Mouse (Mus musculus) MEL (cell line): ENCODE results near the gene Gcnt4. TPM values are rescaled to one million over a fixed set of nuclear protein-coding genes. Genes with fewer than 3 reads are reported as not detected.
"Not testable (repeated sequence)": the region's sequence is repeated elsewhere in the genome, so short reads cannot be mapped to it uniquely, and the experiment has no call there.

Experiments
- DNase-seq: peaks from one replicate; pipeline ENCODE4 v3.0.0; 2011; ENCODE audit warnings: low read depth, low spot score
- H3K27ac ChIP-seq: 2 replicates; pipeline ENCODE4 v1.5.1; 2012; ENCODE audit warnings: low read depth, mild to moderate bottlenecking, control low read depth, low read length, moderate library complexity; ENCODE audit not compliant: control insufficient read depth
- H3K27me3 ChIP-seq, 2 experiments: fragments of 150-350 bp in 1 of 2; sonication (generic) in 1 of 2; 2 replicates each; pipeline ENCODE4 v1.6.1; 2012; ENCODE audit warnings: low read length in 2 of 2, mild to moderate bottlenecking in 2 of 2, improper control_type of control experiment in 1 of 2, moderate library complexity in 1 of 2; ENCODE audit not compliant: insufficient read depth in 2 of 2, control insufficient read depth in 1 of 2
- H3K36me3 ChIP-seq, 2 experiments: 2 replicates each; pipeline ENCODE4 v1.6.1; 2012 to 2014; ENCODE audit warnings: low read length in 2 of 2, improper control_type of control experiment in 1 of 2, inconsistent platforms in 1 of 2, mild to moderate bottlenecking in 1 of 2; ENCODE audit not compliant: insufficient read depth in 2 of 2, control insufficient read depth in 1 of 2
- H3K4me1 ChIP-seq, 2 experiments: fragments of 150-350 bp in 1 of 2; sonication (generic) in 1 of 2; 2 replicates each; pipeline ENCODE4 v1.6.1; 2012; ENCODE audit warnings: low read length in 2 of 2, improper control_type of control experiment in 1 of 2, mild to moderate bottlenecking in 1 of 2; ENCODE audit not compliant: insufficient read depth in 2 of 2, control insufficient read depth in 1 of 2
- H3K4me3 ChIP-seq, 2 experiments: fragments of 150-350 bp in 1 of 2; sonication (generic) in 1 of 2; 2 replicates each; pipeline ENCODE4 v1.5.1; 2012; ENCODE audit warnings: low read depth in 2 of 2, low read length in 2 of 2, mild to moderate bottlenecking in 2 of 2, moderate library complexity in 2 of 2, control low read depth in 1 of 2, improper control_type of control experiment in 1 of 2; ENCODE audit not compliant: control insufficient read depth in 1 of 2, insufficient read depth in 1 of 2
- H3K79me2 ChIP-seq: 2 replicates; pipeline ENCODE4 v1.6.1; 2012; ENCODE audit warnings: mild to moderate bottlenecking, low read length, moderate library complexity; ENCODE audit not compliant: control insufficient read depth, poor library complexity, insufficient read depth
- H3K9ac ChIP-seq: 2 replicates; pipeline ENCODE4 v1.6.1; 2012; ENCODE audit warnings: low read depth, mild to moderate bottlenecking, control low read depth, low read length, moderate library complexity; ENCODE audit not compliant: control insufficient read depth, poor library complexity, severe bottlenecking
- H3K9me3 ChIP-seq: fragments of 150-350 bp; sonication (generic); replicated peaks from 2 replicates; pipeline ENCODE4 v1.6.1; 2012; ENCODE audit warnings: mild to moderate bottlenecking, low read length, improper control_type of control experiment, moderate library complexity; ENCODE audit not compliant: insufficient read depth
- BHLHE40 ChIP-seq: IDR thresholded peaks from 2 replicates; pipeline ENCODE4 v1.6.1; 2012; ENCODE audit warnings: low read depth, mild to moderate bottlenecking, inconsistent platforms, low read length, improper control_type of control experiment, borderline replicate concordance
- CHD1 ChIP-seq: IDR thresholded peaks from 2 replicates; pipeline ENCODE4 v1.6.1; 2012; ENCODE audit warnings: low read depth, mild to moderate bottlenecking, inconsistent platforms, low read length, improper control_type of control experiment
- CHD2 ChIP-seq: IDR thresholded peaks from 2 replicates; pipeline ENCODE4 v1.6.1; 2011; ENCODE audit warnings: low read length, improper control_type of control experiment
- CTCF ChIP-seq, 3 experiments: IDR thresholded peaks in 2 of 3; conservative IDR thresholded peaks in 1 of 3; 2 replicates each; pipeline ENCODE4 v1.5.1; 2011 to 2012; ENCODE audit warnings: low read length in 3 of 3, low read depth in 2 of 3, mild to moderate bottlenecking in 2 of 3, improper control_type of control experiment in 1 of 3, inconsistent platforms in 1 of 3, mixed read lengths in 1 of 3, moderate library complexity in 1 of 3; ENCODE audit not compliant: control insufficient read depth in 1 of 3, insufficient read depth in 1 of 3, poor library complexity in 1 of 3, severe bottlenecking in 1 of 3
- E2F4 ChIP-seq: IDR thresholded peaks from 2 replicates; pipeline ENCODE4 v1.6.1; 2011; ENCODE audit warnings: low read depth, low read length, improper control_type of control experiment, borderline replicate concordance
- ETS1 ChIP-seq: IDR thresholded peaks from 2 replicates; pipeline ENCODE4 v1.6.1; 2012; ENCODE audit warnings: low read depth, mild to moderate bottlenecking, inconsistent platforms, low read length, improper control_type of control experiment, moderate library complexity
- GABPA ChIP-seq: IDR thresholded peaks from 2 replicates; pipeline ENCODE4 v1.6.1; 2012; ENCODE audit warnings: low read depth, mild to moderate bottlenecking, inconsistent platforms, low read length, improper control_type of control experiment, moderate library complexity
- HCFC1 ChIP-seq: IDR thresholded peaks from 2 replicates; pipeline ENCODE4 v1.6.1; 2012; ENCODE audit warnings: low read depth, mild to moderate bottlenecking, inconsistent platforms, low read length, improper control_type of control experiment, moderate library complexity
- JUND ChIP-seq: IDR thresholded peaks from 2 replicates; pipeline ENCODE4 v1.6.1; 2011; ENCODE audit warnings: low read depth, mild to moderate bottlenecking, improper control_type of control experiment, low read length
- MAX ChIP-seq: IDR thresholded peaks from 2 replicates; pipeline ENCODE4 v1.6.1; 2011; ENCODE audit warnings: low read length, improper control_type of control experiment
- MEF2A ChIP-seq: IDR thresholded peaks from 2 replicates; pipeline ENCODE4 v1.6.1; 2014; ENCODE audit warnings: low read depth, mild to moderate bottlenecking, inconsistent platforms, low read length, improper control_type of control experiment; ENCODE audit not compliant: poor library complexity, insufficient replicate concordance, severe bottlenecking; ENCODE audit errors: extremely low read depth
- MXI1 ChIP-seq: IDR thresholded peaks from 2 replicates; pipeline ENCODE4 v1.6.1; 2011; ENCODE audit warnings: mild to moderate bottlenecking, low read depth, low read length, improper control_type of control experiment
- MYB ChIP-seq: IDR thresholded peaks from 2 replicates; pipeline ENCODE4 v1.6.1; 2011; ENCODE audit warnings: mild to moderate bottlenecking, low read depth, low read length, improper control_type of control experiment
- MYC ChIP-seq: IDR thresholded peaks from 2 replicates; pipeline ENCODE4 v1.6.1; 2011; ENCODE audit warnings: low read depth, mild to moderate bottlenecking, low read length, improper control_type of control experiment, moderate library complexity
- NRF1 ChIP-seq: IDR thresholded peaks from 2 replicates; pipeline ENCODE4 v1.6.1; 2014; ENCODE audit warnings: low read depth, mild to moderate bottlenecking, inconsistent platforms, low read length, improper control_type of control experiment, moderate library complexity; ENCODE audit not compliant: poor library complexity, insufficient read depth, severe bottlenecking
- RCOR1 ChIP-seq: IDR thresholded peaks from 2 replicates; pipeline ENCODE4 v1.6.1; 2012; ENCODE audit warnings: low read depth, mild to moderate bottlenecking, inconsistent platforms, low read length, improper control_type of control experiment
- SIN3A ChIP-seq: IDR thresholded peaks from 2 replicates; pipeline ENCODE4 v1.6.1; 2012; ENCODE audit warnings: low read length, improper control_type of control experiment, inconsistent platforms
- TAL1 ChIP-seq: IDR thresholded peaks from 2 replicates; pipeline ENCODE4 v1.6.1; 2012; ENCODE audit warnings: mild to moderate bottlenecking, inconsistent platforms, low read length, moderate library complexity, mixed read lengths
- TCF12 ChIP-seq: IDR thresholded peaks from 2 replicates; pipeline ENCODE4 v1.6.1; 2014; ENCODE audit warnings: low read depth, mild to moderate bottlenecking, inconsistent platforms, low read length, improper control_type of control experiment, moderate library complexity
- ZC3H11A ChIP-seq: IDR thresholded peaks from 2 replicates; pipeline ENCODE4 v1.6.1; 2012; ENCODE audit warnings: low read depth, mild to moderate bottlenecking, inconsistent platforms, low read length, improper control_type of control experiment
- ZKSCAN1 ChIP-seq: IDR thresholded peaks from 2 replicates; pipeline ENCODE4 v1.6.1; 2012; ENCODE audit warnings: low read depth, mild to moderate bottlenecking, inconsistent platforms, low read length, improper control_type of control experiment, moderate library complexity
- ZNF384 ChIP-seq: IDR thresholded peaks from 2 replicates; pipeline ENCODE4 v1.6.1; 2012; ENCODE audit warnings: low read depth, mild to moderate bottlenecking, inconsistent platforms, low read length, improper control_type of control experiment
- polyA plus RNA-seq, 2 experiments: library from polyadenylated mRNA; stranded (reverse) in 1 of 2; unstranded in 1 of 2; fragments of >175 nt in 1 of 2; fragments of >200 nt in 1 of 2; gene quantifications; 2 replicates each; pipeline versions ENCODE4 v1.2.1 to v1.2.4; 2012; ENCODE audit warnings: low replicate concordance in 2 of 2, low read depth in 1 of 2; ENCODE audit not compliant: insufficient read length in 2 of 2, insufficient read depth in 1 of 2, missing spikeins in 1 of 2
- total RNA-seq: library from RNA; depleted of rRNA; stranded (reverse); fragments of 300-350 nt; gene quantifications from 2 replicates; pipeline ENCODE4 v1.2.3, GENCODE M21; 2012

Gcnt4 gene
- total and polyA plus RNA-seq, 3 experiments = not detected

GRCm38 (mm10) chr13:96939680-96940079, 15.2 kb downstream of the Gcnt4 start:
- Histone ChIP-seq H3K36me3 (no peaks in the 10 kb centered on the region), H3K4me1 (no peaks in the 10 kb centered on the region), H3K27me3 (no peaks in the 10 kb centered on the region; a peak in 1 of 4 replicates), H3K4me3 (no peak overlapping the region), H3K9me3 (no peaks in the 10 kb centered on the region), H3K9ac (no peak overlapping the region), H3K79me2 (no peaks in the 10 kb centered on the region), H3K27ac (no peak overlapping the region)
- no peak for DNase-seq
- TF ChIP-seq ETS1 (no peak), MYB (no peak), MAX (no peak), HCFC1 (no peak), MXI1 (no peak), MEF2A (no peak), RCOR1 (no peak)

DNA sequence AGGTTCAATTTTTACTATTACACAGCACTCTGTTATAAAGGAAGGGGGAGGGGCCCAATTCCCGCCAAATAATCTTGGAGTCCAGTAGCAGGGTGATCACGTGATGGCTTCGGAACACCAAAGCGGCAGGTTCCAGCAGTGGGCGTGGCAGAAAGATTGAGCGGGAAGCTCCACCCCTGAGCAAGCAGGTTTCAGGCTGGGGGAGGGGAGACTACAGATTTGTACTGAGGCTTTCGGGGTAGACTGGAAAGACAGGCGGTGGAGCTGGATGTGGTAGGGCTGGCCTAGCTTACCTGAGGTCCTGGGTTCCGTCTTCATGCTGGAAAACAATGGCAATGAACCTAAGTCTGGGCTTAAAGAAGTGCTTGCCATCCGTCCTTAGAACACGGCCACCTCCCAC, 17.0 kb downstream of the Gcnt4 start:
- not testable (repeated sequence) for DNase-seq, H3K9me3 ChIP-seq, H3K4me3 ChIP-seq, H3K27ac ChIP-seq, H3K27me3 ChIP-seq, H3K79me2 ChIP-seq, H3K4me1 ChIP-seq, H3K9ac ChIP-seq, H3K36me3 ChIP-seq

DNA sequence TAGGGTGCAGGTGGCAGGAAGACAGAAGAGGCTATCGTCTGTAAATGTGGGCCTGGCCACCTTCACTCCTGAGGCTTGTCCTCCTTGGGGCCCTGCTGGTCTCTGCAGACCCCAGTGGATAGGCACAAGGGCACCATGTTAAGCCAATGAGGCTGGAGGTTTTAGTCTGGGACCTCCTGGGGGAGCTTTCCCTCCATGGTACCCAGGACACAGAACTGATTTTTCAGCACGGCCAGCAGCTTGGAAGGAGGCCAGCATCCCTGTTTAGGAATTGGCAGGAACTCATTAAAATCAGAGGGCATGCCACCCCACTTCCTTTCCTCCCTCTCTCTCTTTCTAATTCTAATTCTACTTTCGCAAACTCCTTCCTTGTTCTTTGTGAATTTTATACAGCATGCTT, 19.1 kb downstream of the Gcnt4 start:
- no peaks in the 10 kb centered on the region; a peak in 1 of 4 replicates for H3K27me3 ChIP-seq
- no peak for DNase-seq
- no peak for TF ChIP-seq TAL1
- TF ChIP-seq ZC3H11A = no peak
- no peak for TF ChIP-seq CTCF (IDR thresholded peaks at IDR 0.05 in 2 of 3, conservative IDR thresholded peaks at IDR 0.05 in 1 of 3; ENCODE audit: control insufficient read depth in 1 of 3, insufficient read depth in 1 of 3, low read depth in 2 of 3, low read length in 3 of 3, poor library complexity in 1 of 3, severe bottlenecking in 1 of 3)
- TF ChIP-seq CHD1 = no peak
- TF ChIP-seq MYB = no peak
- TF ChIP-seq BHLHE40 = no peak
- TF ChIP-seq GABPA = no peak
- no peak for TF ChIP-seq MYC
- no peak for TF ChIP-seq ZNF384
- no peak for TF ChIP-seq ZKSCAN1
- TF ChIP-seq JUND = no peak
- no peak for TF ChIP-seq MEF2A
- TF ChIP-seq TCF12 = no peak
- no peak for TF ChIP-seq E2F4
- TF ChIP-seq SIN3A = no peak
- TF ChIP-seq NRF1 = no peak
- no peak for TF ChIP-seq CHD2
- TF ChIP-seq, all 39 proteins: peak for 0
- Histone ChIP-seq H3K9ac (no peak overlapping the region), H3K36me3 (no peaks in the 10 kb centered on the region), H3K4me1 (no peaks in the 10 kb centered on the region), H3K4me3 (no peak overlapping the region), H3K79me2 (no peaks in the 10 kb centered on the region), H3K9me3 (no peaks in the 10 kb centered on the region), H3K27ac (no peak overlapping the region)
